Mouse (Mus musculus): Measurements from ENCODE around the gene Hmga1b. TPM values are rescaled to one million over a fixed set of nuclear protein-coding genes. Genes with fewer than 3 reads are reported as not detected.

Hmga1b gene
- total and polyA plus RNA-seq, 2 experiments from 2014 or later, result 0.76 to 1.2 TPM

DNA sequence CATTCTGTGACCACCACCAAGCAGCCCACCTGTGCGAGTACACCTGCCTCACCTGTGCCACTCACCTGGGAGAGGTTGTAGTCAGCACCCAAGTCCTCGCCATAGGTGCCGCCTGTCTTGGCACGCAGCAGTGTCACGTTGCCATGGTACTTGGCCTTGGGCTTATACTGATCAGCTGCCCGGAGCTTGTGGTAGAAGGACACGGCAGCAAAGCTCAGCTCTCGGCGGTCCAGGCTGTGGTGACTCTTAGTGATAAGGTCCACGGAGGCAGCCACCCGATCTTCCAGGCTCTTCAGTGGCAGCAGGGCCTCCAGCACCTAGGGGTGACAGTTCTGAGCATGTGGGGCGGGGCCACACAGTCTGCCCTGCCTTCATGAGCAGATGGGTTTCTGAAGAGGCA, 45.4 kb downstream of the Hmga1b start:
- H3K4me2 ChIP-seq (ENCODE audit: low read depth, low read length), result no peak overlapping the region
- DNase-seq (ENCODE audit: low spot score) (no peak), ATAC-seq (ENCODE audit: insufficient read depth, low read depth) (no peak)
- no peak overlapping the region for H3K9ac ChIP-seq (replicated peaks; ENCODE audit: low read depth, low read length)
- H3K9me3 ChIP-seq (replicated peaks; ENCODE audit: control insufficient read depth, low read length), result no peaks in the 10 kb centered on the region
- H3K27me3 ChIP-seq (ENCODE audit: control insufficient read depth, insufficient read depth, low read length), result no peaks in the 10 kb centered on the region
- TF ChIP-seq EP300 (IDR thresholded peaks at IDR 0.05; ENCODE audit: low read depth) (no peak), CTCF (IDR thresholded peaks at IDR 0.05; ENCODE audit: low read depth) (no peak)
- no peaks in the 10 kb centered on the region for H3K4me1 ChIP-seq (ENCODE audit: control insufficient read depth, insufficient read depth)
- no peak overlapping the region for H3K4me3 ChIP-seq (ENCODE audit: low read depth, low read length)
- WGBS, result 84% methylated on average over 12 of the region's 12 CpGs
- peaks cover 73% of the 10 kb centered on the region for H3K36me3 ChIP-seq (replicated peaks; ENCODE audit: control insufficient read depth, insufficient read depth, low read length)
- no peak overlapping the region for H3K27ac ChIP-seq (ENCODE audit: low read depth)

DNA sequence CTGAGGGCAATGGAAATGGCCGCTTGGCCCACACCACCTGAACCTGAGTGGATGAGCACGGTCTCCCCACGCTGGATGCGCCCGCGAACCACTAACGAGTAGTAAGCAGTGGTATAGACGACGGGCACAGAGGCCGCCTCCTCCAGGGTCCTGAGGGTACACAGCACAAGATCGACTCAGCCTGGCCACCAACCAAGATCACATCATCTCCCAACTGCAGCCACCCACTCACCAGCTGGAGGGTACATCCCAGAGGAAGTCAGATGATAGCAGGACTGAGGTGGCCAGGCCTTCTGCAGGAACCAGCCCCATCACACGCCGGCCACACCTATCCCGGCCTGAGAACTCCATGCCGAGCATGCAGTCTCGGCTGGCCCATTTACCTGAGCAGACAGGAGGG, 49.5 kb downstream of the Hmga1b start:
- H3K36me3 ChIP-seq (replicated peaks; ENCODE audit: control insufficient read depth, insufficient read depth, low read length), result peaks cover 100% of the 10 kb centered on the region
- WGBS, result 94% methylated on average over 16 of the region's 16 CpGs
- H3K27ac ChIP-seq (ENCODE audit: low read depth), result no peak overlapping the region
- no peak overlapping the region for H3K4me3 ChIP-seq (ENCODE audit: low read depth, low read length)
- no peaks in the 10 kb centered on the region for H3K4me1 ChIP-seq (ENCODE audit: control insufficient read depth, insufficient read depth)
- H3K4me2 ChIP-seq (ENCODE audit: low read depth, low read length), result no peak overlapping the region
- no peak for TF ChIP-seq EP300 (IDR thresholded peaks at IDR 0.05; ENCODE audit: low read depth)
- no peak for TF ChIP-seq CTCF (IDR thresholded peaks at IDR 0.05; ENCODE audit: low read depth)
- H3K9ac ChIP-seq (replicated peaks; ENCODE audit: low read depth, low read length), result no peak overlapping the region
- DNase-seq (ENCODE audit: low spot score), result no peak
- ATAC-seq (ENCODE audit: insufficient read depth, low read depth), result no peak
- no peaks in the 10 kb centered on the region for H3K9me3 ChIP-seq (replicated peaks; ENCODE audit: control insufficient read depth, low read length)
- H3K27me3 ChIP-seq (ENCODE audit: control insufficient read depth, insufficient read depth, low read length), result no peaks in the 10 kb centered on the region

Other genes with a start within 250 kb of the Hmga1b start
- 0.23 and 1.9 TPM in 2 replicates for gene Gcgr, start 232.1 kb upstream of the Hmga1b start, total RNA-seq (2014; rRNA removed; ENCODE audit: low replicate concordance)
- gene Gcgr, start 232.1 kb upstream of the Hmga1b start, polyA plus RNA-seq (2015; fragmentation: Nextera tagmentation; extraction: Ambion mirVana), result 0.81 and 1.3 TPM in 2 replicates
- gene Mcrip1, start 213.1 kb upstream of the Hmga1b start, total RNA-seq (2014; rRNA removed; ENCODE audit: low replicate concordance), result 66.9 and 93.5 TPM in 2 replicates
- 136 and 138 TPM in 2 replicates for gene Mcrip1, start 213.1 kb upstream of the Hmga1b start, polyA plus RNA-seq (2015; fragmentation: Nextera tagmentation; extraction: Ambion mirVana)
- not detected in 2 replicates for gene Ppp1r27, start 211.7 kb upstream of the Hmga1b start, total RNA-seq (2014; rRNA removed; ENCODE audit: low replicate concordance)
- 0.20 TPM in 1 of 2 replicates, not detected in the other for gene Ppp1r27, start 211.7 kb upstream of the Hmga1b start, polyA plus RNA-seq (2015; fragmentation: Nextera tagmentation; extraction: Ambion mirVana)
- gene P4hb, start 189.5 kb upstream of the Hmga1b start, total RNA-seq (2014; rRNA removed; ENCODE audit: low replicate concordance), result 232 and 241 TPM in 2 replicates
- gene P4hb, start 189.5 kb upstream of the Hmga1b start, polyA plus RNA-seq (2015; fragmentation: Nextera tagmentation; extraction: Ambion mirVana), result 261 and 268 TPM in 2 replicates
- 204 and 231 TPM in 2 replicates for gene Arhgdia, start 181.2 kb upstream of the Hmga1b start, total RNA-seq (2014; rRNA removed; ENCODE audit: low replicate concordance)
- 239 and 245 TPM in 2 replicates for gene Arhgdia, start 181.2 kb upstream of the Hmga1b start, polyA plus RNA-seq (2015; fragmentation: Nextera tagmentation; extraction: Ambion mirVana)
- 104 and 132 TPM in 2 replicates for gene Alyref, start 164.4 kb upstream of the Hmga1b start, total RNA-seq (2014; rRNA removed; ENCODE audit: low replicate concordance)
- 147 and 155 TPM in 2 replicates for gene Alyref, start 164.4 kb upstream of the Hmga1b start, polyA plus RNA-seq (2015; fragmentation: Nextera tagmentation; extraction: Ambion mirVana)
- gene Anapc11, start 164.4 kb upstream of the Hmga1b start, total RNA-seq (2014; rRNA removed; ENCODE audit: low replicate concordance), result 41.1 and 43.4 TPM in 2 replicates
- 163 and 185 TPM in 2 replicates for gene Anapc11, start 164.4 kb upstream of the Hmga1b start, polyA plus RNA-seq (2015; fragmentation: Nextera tagmentation; extraction: Ambion mirVana)
- gene Npb, start 154.3 kb upstream of the Hmga1b start, total RNA-seq (2014; rRNA removed; ENCODE audit: low replicate concordance), result 25.1 TPM in 1 of 2 replicates, not detected in the other
- 9.9 and 11.8 TPM in 2 replicates for gene Npb, start 154.3 kb upstream of the Hmga1b start, polyA plus RNA-seq (2015; fragmentation: Nextera tagmentation; extraction: Ambion mirVana)
- 57.5 and 76.7 TPM in 2 replicates for gene Pcyt2, start 144.9 kb upstream of the Hmga1b start, total RNA-seq (2014; rRNA removed; ENCODE audit: low replicate concordance)
- gene Pcyt2, start 144.9 kb upstream of the Hmga1b start, polyA plus RNA-seq (2015; fragmentation: Nextera tagmentation; extraction: Ambion mirVana), result 67.5 and 69.6 TPM in 2 replicates
- 12.4 and 63.2 TPM in 2 replicates for gene Sirt7, start 137.6 kb upstream of the Hmga1b start, total RNA-seq (2014; rRNA removed; ENCODE audit: low replicate concordance)
- 14.1 and 15.2 TPM in 2 replicates for gene Sirt7, start 137.6 kb upstream of the Hmga1b start, polyA plus RNA-seq (2015; fragmentation: Nextera tagmentation; extraction: Ambion mirVana)
- 34.1 and 37.7 TPM in 2 replicates for gene Mafg, start 129.2 kb upstream of the Hmga1b start, total RNA-seq (2014; rRNA removed; ENCODE audit: low replicate concordance)
- gene Mafg, start 129.2 kb upstream of the Hmga1b start, polyA plus RNA-seq (2015; fragmentation: Nextera tagmentation; extraction: Ambion mirVana), result 13.6 and 14.1 TPM in 2 replicates
- gene Pycr1, start 119.0 kb upstream of the Hmga1b start, total RNA-seq (2014; rRNA removed; ENCODE audit: low replicate concordance), result 2.1 and 5.8 TPM in 2 replicates
- gene Pycr1, start 119.0 kb upstream of the Hmga1b start, polyA plus RNA-seq (2015; fragmentation: Nextera tagmentation; extraction: Ambion mirVana), result 6.3 and 6.5 TPM in 2 replicates
- 27.8 and 29.3 TPM in 2 replicates for gene Myadml2, start 114.6 kb upstream of the Hmga1b start, total RNA-seq (2014; rRNA removed; ENCODE audit: low replicate concordance)
- 32.7 and 33.5 TPM in 2 replicates for gene Myadml2, start 114.6 kb upstream of the Hmga1b start, polyA plus RNA-seq (2015; fragmentation: Nextera tagmentation; extraction: Ambion mirVana)
- 0.27 TPM in 1 of 2 replicates, not detected in the other for gene Notum, start 101.6 kb upstream of the Hmga1b start, total RNA-seq (2014; rRNA removed; ENCODE audit: low replicate concordance)
- gene Notum, start 101.6 kb upstream of the Hmga1b start, polyA plus RNA-seq (2015; fragmentation: Nextera tagmentation; extraction: Ambion mirVana), result 0.08 and 0.16 TPM in 2 replicates
- gene Aspscr1, start 89.8 kb upstream of the Hmga1b start, total RNA-seq (2014; rRNA removed; ENCODE audit: low replicate concordance), result 88.8 and 146 TPM in 2 replicates
- 86.3 and 87.9 TPM in 2 replicates for gene Aspscr1, start 89.8 kb upstream of the Hmga1b start, polyA plus RNA-seq (2015; fragmentation: Nextera tagmentation; extraction: Ambion mirVana)
- gene Cenpx, start 49.1 kb upstream of the Hmga1b start, total RNA-seq (2014; rRNA removed; ENCODE audit: low replicate concordance), result 68.7 and 115 TPM in 2 replicates
- 102 and 114 TPM in 2 replicates for gene Cenpx, start 49.1 kb upstream of the Hmga1b start, polyA plus RNA-seq (2015; fragmentation: Nextera tagmentation; extraction: Ambion mirVana)
- gene Lrrc45, start 48.9 kb upstream of the Hmga1b start, total RNA-seq (2014; rRNA removed; ENCODE audit: low replicate concordance), result 11.9 and 28.3 TPM in 2 replicates
- 12.4 and 14.2 TPM in 2 replicates for gene Lrrc45, start 48.9 kb upstream of the Hmga1b start, polyA plus RNA-seq (2015; fragmentation: Nextera tagmentation; extraction: Ambion mirVana)
- 9.2 and 12.6 TPM in 2 replicates for gene Rac3, start 41.3 kb upstream of the Hmga1b start, total RNA-seq (2014; rRNA removed; ENCODE audit: low replicate concordance)
- 1.4 and 1.8 TPM in 2 replicates for gene Rac3, start 41.3 kb upstream of the Hmga1b start, polyA plus RNA-seq (2015; fragmentation: Nextera tagmentation; extraction: Ambion mirVana)
- gene Dcxr, start 35.5 kb upstream of the Hmga1b start, total RNA-seq (2014; rRNA removed; ENCODE audit: low replicate concordance), result 5.0 and 10.5 TPM in 2 replicates
- gene Dcxr, start 35.5 kb upstream of the Hmga1b start, polyA plus RNA-seq (2015; fragmentation: Nextera tagmentation; extraction: Ambion mirVana), result 8.6 and 8.7 TPM in 2 replicates
- gene Cbr2, start 30.7 kb upstream of the Hmga1b start, total RNA-seq (2014; rRNA removed; ENCODE audit: low replicate concordance), result 12.2 and 19.1 TPM in 2 replicates
- 2.4 and 43.5 TPM in 2 replicates for gene Cbr2, start 30.7 kb upstream of the Hmga1b start, polyA plus RNA-seq (2015; fragmentation: Nextera tagmentation; extraction: Ambion mirVana)
- 14.5 and 26.4 TPM in 2 replicates for gene Rfng, start 21.4 kb downstream of the Hmga1b start, total RNA-seq (2014; rRNA removed; ENCODE audit: low replicate concordance)
- 15.3 and 17.0 TPM in 2 replicates for gene Rfng, start 21.4 kb downstream of the Hmga1b start, polyA plus RNA-seq (2015; fragmentation: Nextera tagmentation; extraction: Ambion mirVana)
- 120 and 125 TPM in 2 replicates for gene Gps1, start 21.5 kb downstream of the Hmga1b start, total RNA-seq (2014; rRNA removed; ENCODE audit: low replicate concordance)
- gene Gps1, start 21.5 kb downstream of the Hmga1b start, polyA plus RNA-seq (2015; fragmentation: Nextera tagmentation; extraction: Ambion mirVana), result 94.2 and 94.4 TPM in 2 replicates
- gene Dus1l, start 33.6 kb downstream of the Hmga1b start, total RNA-seq (2014; rRNA removed; ENCODE audit: low replicate concordance), result 42.2 and 47.1 TPM in 2 replicates
- gene Dus1l, start 33.6 kb downstream of the Hmga1b start, polyA plus RNA-seq (2015; fragmentation: Nextera tagmentation; extraction: Ambion mirVana), result 35.6 and 40.2 TPM in 2 replicates
- gene Fasn, start 61.8 kb downstream of the Hmga1b start, total RNA-seq (2014; rRNA removed; ENCODE audit: low replicate concordance), result 79.2 and 90.4 TPM in 2 replicates
- 10.8 and 14.1 TPM in 2 replicates for gene Fasn, start 61.8 kb downstream of the Hmga1b start, polyA plus RNA-seq (2015; fragmentation: Nextera tagmentation; extraction: Ambion mirVana)
- gene Ccdc57, start 170.1 kb downstream of the Hmga1b start, total RNA-seq (2014; rRNA removed; ENCODE audit: low replicate concordance), result 0.43 and 1.5 TPM in 2 replicates
- 1.3 and 1.6 TPM in 2 replicates for gene Ccdc57, start 170.1 kb downstream of the Hmga1b start, polyA plus RNA-seq (2015; fragmentation: Nextera tagmentation; extraction: Ambion mirVana)
- 153 and 260 TPM in 2 replicates for gene Slc16a3, start 185.7 kb downstream of the Hmga1b start, total RNA-seq (2014; rRNA removed; ENCODE audit: low replicate concordance)
- gene Slc16a3, start 185.7 kb downstream of the Hmga1b start, polyA plus RNA-seq (2015; fragmentation: Nextera tagmentation; extraction: Ambion mirVana), result 15.6 and 17.0 TPM in 2 replicates
- 51.9 and 52.8 TPM in 2 replicates for gene Csnk1d, start 228.5 kb downstream of the Hmga1b start, total RNA-seq (2014; rRNA removed; ENCODE audit: low replicate concordance)
- 42.0 and 46.7 TPM in 2 replicates for gene Csnk1d, start 228.5 kb downstream of the Hmga1b start, polyA plus RNA-seq (2015; fragmentation: Nextera tagmentation; extraction: Ambion mirVana)

Data from heart, postnatal 0 days (tissue).